Mouse (Mus musculus) stomach, postnatal 0 days (tissue): ENCODE data around the gene Crtap.
A peak's percentile ranks its signal among the peaks of the same experiment; 100 is the strongest.

ENCODE experiments used
- CTCF ChIP-seq: IDR thresholded peaks from 2 replicates; pipeline ENCODE4 v1.5.1; 2016; ENCODE audit warnings: antibody characterized with exemption, low read depth, mild to moderate bottlenecking, moderate library complexity
- EP300 ChIP-seq: optimal IDR thresholded peaks from 2 replicates; pipeline ENCODE3; 2016; ENCODE audit warnings: antibody characterized with exemption

GRCm38 (mm10) chr9:114421045-114421444 is 30.6 kb upstream of the Crtap start:
- TF ChIP-seq CTCF (peak; percentile 40), EP300 (no peak)
